Mouse (Mus musculus) CH12.LX (cell line): ENCODE results near the gene Rnase4. TPM values are rescaled to one million over a fixed set of nuclear protein-coding genes. Genes with fewer than 3 reads are reported as not detected.

Source experiments
- DNase-seq: peaks from one replicate; pipeline ENCODE4 v3.0.0-alpha.2; 2013; ENCODE audit errors: extremely low read depth
- H3K27ac ChIP-seq: 2 replicates; pipeline ENCODE4 v1.5.1; 2012; ENCODE audit warnings: low read depth, mild to moderate bottlenecking, control low read depth, moderate library complexity; ENCODE audit not compliant: insufficient read depth
- H3K27me3 ChIP-seq: replicated peaks from 2 replicates; pipeline ENCODE3; 2012; ENCODE audit warnings: inconsistent platforms
- H3K36me3 ChIP-seq, 2 experiments: replicated peaks in 1 of 2; 2 replicates each; pipeline versions ENCODE3 to v1.6.1; 2012; ENCODE audit warnings: inconsistent platforms in 1 of 2, low read length in 1 of 2, mild to moderate bottlenecking in 1 of 2, mixed read lengths in 1 of 2, moderate library complexity in 1 of 2; ENCODE audit not compliant: control insufficient read depth in 1 of 2, insufficient read depth in 1 of 2
- H3K4me1 ChIP-seq, 2 experiments: 2 replicates each; pipeline ENCODE4 v1.6.1; 2012; ENCODE audit warnings: inconsistent platforms in 1 of 2, moderate library complexity in 1 of 2; ENCODE audit not compliant: insufficient read depth in 2 of 2, control insufficient read depth in 1 of 2
- H3K4me2 ChIP-seq: 2 replicates; pipeline ENCODE4 v1.6.1; 2012; ENCODE audit warnings: low read depth, mild to moderate bottlenecking, control low read depth; ENCODE audit not compliant: poor library complexity, insufficient read depth, severe bottlenecking
- H3K4me3 ChIP-seq, 3 experiments: fragments of 150-350 bp in 1 of 3; sonication (generic) in 1 of 3; replicated peaks in 1 of 3; 2 replicates each; pipeline versions ENCODE3 to v1.5.1; 2011 to 2012; ENCODE audit warnings: low read depth in 2 of 3, low read length in 2 of 3, mild to moderate bottlenecking in 2 of 3, moderate library complexity in 2 of 3, control low read depth in 1 of 3, improper control_type of control experiment in 1 of 3, inconsistent platforms in 1 of 3, mixed read lengths in 1 of 3; ENCODE audit not compliant: poor library complexity in 1 of 3
- H3K79me2 ChIP-seq: replicated peaks from 2 replicates; pipeline ENCODE4 v1.6.1; 2012; ENCODE audit warnings: mild to moderate bottlenecking, moderate library complexity; ENCODE audit not compliant: control insufficient read depth, poor library complexity, insufficient read depth, severe bottlenecking; ENCODE audit errors: extremely low read depth
- H3K9ac ChIP-seq: 2 replicates; pipeline ENCODE4 v1.6.1; 2012; ENCODE audit warnings: low read depth, mild to moderate bottlenecking, control low read depth, moderate library complexity; ENCODE audit not compliant: insufficient read depth
- H3K9me3 ChIP-seq: replicated peaks from 2 replicates; pipeline ENCODE3; 2012; ENCODE audit warnings: low read length, inconsistent platforms, mixed read lengths
- CTCF ChIP-seq, 2 experiments: IDR thresholded peaks in 1 of 2; conservative IDR thresholded peaks in 1 of 2; 2 replicates each; pipeline ENCODE4 v1.5.1; 2011 to 2012; ENCODE audit warnings: low read depth in 2 of 2, low read length in 2 of 2, improper control_type of control experiment in 1 of 2, inconsistent platforms in 1 of 2, mild to moderate bottlenecking in 1 of 2, moderate library complexity in 1 of 2
- GABPA ChIP-seq: IDR thresholded peaks from 2 replicates; pipeline ENCODE4 v1.6.1; 2012; ENCODE audit warnings: low read depth, low read length, improper control_type of control experiment, inconsistent platforms; ENCODE audit not compliant: insufficient replicate concordance
- HCFC1 ChIP-seq: IDR thresholded peaks from 2 replicates; pipeline ENCODE4 v1.6.1; 2012; ENCODE audit warnings: low read depth, mild to moderate bottlenecking, inconsistent platforms, low read length, improper control_type of control experiment
- JUN ChIP-seq: IDR thresholded peaks from 2 replicates; pipeline ENCODE4 v1.6.1; 2011; ENCODE audit warnings: low read depth, mild to moderate bottlenecking, low read length, improper control_type of control experiment, moderate library complexity; ENCODE audit not compliant: insufficient read depth
- JUND ChIP-seq: conservative IDR thresholded peaks from 2 replicates; pipeline ENCODE4 v1.6.1; 2011; ENCODE audit warnings: low read depth, low read length, improper control_type of control experiment
- MAFK ChIP-seq: IDR thresholded peaks from 2 replicates; pipeline ENCODE4 v1.6.1; 2011; ENCODE audit warnings: low read length, improper control_type of control experiment; ENCODE audit not compliant: insufficient replicate concordance
- MAX ChIP-seq: IDR thresholded peaks from 2 replicates; pipeline ENCODE4 v1.6.1; 2011; ENCODE audit warnings: low read length, improper control_type of control experiment
- MXI1 ChIP-seq: IDR thresholded peaks from 2 replicates; pipeline ENCODE4 v1.6.1; 2011; ENCODE audit warnings: mild to moderate bottlenecking, low read depth, low read length, improper control_type of control experiment
- MYC ChIP-seq: IDR thresholded peaks from 2 replicates; pipeline ENCODE4 v1.6.1; 2011; ENCODE audit warnings: low read depth, mild to moderate bottlenecking, improper control_type of control experiment, low read length
- NRF1 ChIP-seq: IDR thresholded peaks from 2 replicates; pipeline ENCODE4 v1.6.1; 2014; ENCODE audit warnings: low read depth, mild to moderate bottlenecking, inconsistent platforms, low read length, improper control_type of control experiment, moderate library complexity
- PAX5 ChIP-seq: IDR thresholded peaks from 2 replicates; pipeline ENCODE4 v1.6.1; 2012; ENCODE audit warnings: low read length, inconsistent platforms, mixed read lengths
- SIN3A ChIP-seq: IDR thresholded peaks from 2 replicates; pipeline ENCODE4 v1.6.1; 2012; ENCODE audit warnings: low read length, improper control_type of control experiment, inconsistent platforms
- UBTF ChIP-seq: IDR thresholded peaks from 2 replicates; pipeline ENCODE4 v1.6.1; 2012; ENCODE audit warnings: low read depth, mild to moderate bottlenecking, inconsistent platforms, low read length, improper control_type of control experiment, moderate library complexity
- USF1 ChIP-seq: IDR thresholded peaks from 2 replicates; pipeline ENCODE4 v1.6.1; 2014; ENCODE audit warnings: low read depth, mild to moderate bottlenecking, inconsistent platforms, low read length, improper control_type of control experiment
- USF2 ChIP-seq: conservative IDR thresholded peaks from 2 replicates; pipeline ENCODE4 v1.6.1; 2011; ENCODE audit warnings: low read depth, low read length, improper control_type of control experiment
- ZC3H11A ChIP-seq: IDR thresholded peaks from 2 replicates; pipeline ENCODE4 v1.6.1; 2012; ENCODE audit warnings: low read depth, mild to moderate bottlenecking, inconsistent platforms, low read length, improper control_type of control experiment
- dilution Hi-C: fragments of 300-500 bp; cut with MboI; formaldehyde crosslinking; loops from 2 replicates; pipeline ENCODE4 v1.14.3; 2020; ENCODE audit warnings: low sequenced_read_pairs; ENCODE audit not compliant: extremely low pct_unique_long_range_greater_than_20kb, extremely low pct_ligation_motif_present
- in situ Hi-C: fragments of 300-500 bp; cut with MboI; formaldehyde crosslinking; loops from 3 replicates; pipeline ENCODE4 v1.14.3; 2019; ENCODE audit warnings: low sequenced_read_pairs, low pct_ligation_motif_present, low pct_unique_long_range_greater_than_20kb, mixed read lengths
- polyA plus RNA-seq: library from polyadenylated mRNA; unstranded; fragments of >175 nt; gene quantifications from 2 replicates; pipeline ENCODE4 v1.2.1, GENCODE M21; 2012; ENCODE audit warnings: low read depth; ENCODE audit not compliant: insufficient read length
- total RNA-seq, 2 experiments: library from RNA; depleted of rRNA; stranded (reverse); fragments of 300-350 nt in 1 of 2; fragments of >200 nt in 1 of 2; gene quantifications; 2 replicates each; pipeline ENCODE4 v1.2.3; 2012 to 2014

The Rnase4 gene
- total and polyA plus RNA-seq, 3 experiments: 1.6 to 1.9 (median 1.8) TPM

GRCm38 (mm10) chr14:51142568-51142967 is 51.7 kb downstream of the Rnase4 start:
- Histone ChIP-seq H3K4me1 (peaks cover 2 to 11% of the 10 kb centered on the region in 2 experiments; a peak in 3 of 4 replicates), H3K79me2 (no peaks in the 10 kb centered on the region), H3K36me3 (no peaks in the 10 kb centered on the region), H3K4me3 (no peak overlapping the region), H3K9me3 (no peaks in the 10 kb centered on the region), H3K27ac (no peak overlapping the region), H3K27me3 (no peaks in the 10 kb centered on the region), H3K4me2 (no peak overlapping the region), H3K9ac (no peak overlapping the region)
- TF ChIP-seq USF2: no peak
- TF ChIP-seq ZC3H11A: no peak
- in situ Hi-C loops: no loop called here
- DNase-seq: no peak
- dilution Hi-C loops: no loop called here

GRCm38 (mm10) chr14:51143287-51143686 is 52.4 kb downstream of the Rnase4 start:
- H3K27ac ChIP-seq: no peak overlapping the region
- no peak overlapping the region for H3K4me2 ChIP-seq
- H3K4me1 ChIP-seq: peaks cover 2 to 11% of the 10 kb centered on the region in 2 experiments; a peak in 3 of 4 replicates

GRCm38 (mm10) chr14:51143937-51144336 is 53.1 kb downstream of the Rnase4 start:
- in situ Hi-C loops: no loop called here
- Histone ChIP-seq H3K9me3 (no peaks in the 10 kb centered on the region), H3K4me2 (no peak overlapping the region), H3K27me3 (no peaks in the 10 kb centered on the region)
- TF ChIP-seq MXI1 (no peak), USF1 (no peak), SIN3A (no peak), JUN (no peak), NRF1 (no peak), UBTF (no peak), MYC (no peak), GABPA (no peak), MAFK (no peak), JUND (no peak), PAX5 (no peak), HCFC1 (no peak), MAX (no peak)
- TF ChIP-seq, all 38 proteins: peak for 0
- DNase-seq: no peak
- no peak overlapping the region for H3K4me3 ChIP-seq
- peaks cover 2 to 11% of the 10 kb centered on the region in 2 experiments; a peak in 3 of 4 replicates for H3K4me1 ChIP-seq
- dilution Hi-C loops: no loop called here
- H3K9ac ChIP-seq: no peak overlapping the region
- no peaks in the 10 kb centered on the region for H3K79me2 ChIP-seq
- H3K36me3 ChIP-seq: no peaks in the 10 kb centered on the region
- no peak overlapping the region for H3K27ac ChIP-seq

More at GRCm38 (mm10) chr14:51143287-51143686, 52.4 kb downstream of the Rnase4 start:
- DNase-seq: no peak
- no peak overlapping the region for H3K9ac ChIP-seq
- no peaks in the 10 kb centered on the region for H3K79me2 ChIP-seq
- no peaks in the 10 kb centered on the region for H3K27me3 ChIP-seq
- H3K36me3 ChIP-seq: no peaks in the 10 kb centered on the region
- dilution Hi-C loops: no loop called here
- no peaks in the 10 kb centered on the region for H3K9me3 ChIP-seq
- in situ Hi-C loops: no loop called here
- no peak for TF ChIP-seq CTCF (conservative IDR thresholded peaks at IDR 0.05 in 1 of 2, IDR thresholded peaks at IDR 0.05 in 1 of 2; ENCODE audit: low read depth in 2 of 2, low read length in 2 of 2)
- H3K4me3 ChIP-seq: no peak overlapping the region
